Mouse (Mus musculus): ENCODE results near the gene Pla2g12b. TPM values are rescaled to one million over a fixed set of nuclear protein-coding genes. Genes with fewer than 3 reads are reported as not detected.
"Not testable (repeated sequence)": the region's sequence is repeated elsewhere in the genome, so short reads cannot be mapped to it uniquely, and the experiment has no call there.

The Pla2g12b gene
- polyA plus RNA-seq, 1 experiment from 2014 or later: 108 TPM

DNA sequence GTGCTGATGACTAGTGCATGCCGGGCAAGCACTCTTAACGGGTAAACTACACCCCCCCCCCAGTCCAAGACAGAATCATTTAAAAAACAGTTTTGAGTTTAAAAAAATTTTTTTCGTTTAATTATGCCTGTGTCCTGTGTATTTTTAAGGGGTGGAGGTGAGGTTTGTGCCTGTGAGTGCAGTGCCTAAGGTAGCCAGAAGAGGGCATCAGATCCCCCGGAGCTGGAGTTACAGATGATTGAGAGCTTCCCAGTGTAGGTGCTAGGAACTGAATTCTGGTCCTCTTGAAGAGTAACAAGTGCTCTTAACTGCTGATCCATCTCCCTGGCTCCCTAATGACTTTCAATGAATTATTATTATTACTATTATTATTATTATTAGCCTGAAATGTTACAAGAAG is 24.7 kb upstream of the Pla2g12b start:
- Histone ChIP-seq H3K9ac (ENCODE audit: low read depth, low read length) (no peak overlapping the region), H3K27me3 (replicated peaks; ENCODE audit: control insufficient read depth, insufficient read depth, low read length) (no peaks in the 10 kb centered on the region), H3K4me1 (replicated peaks; ENCODE audit: control insufficient read depth, insufficient read depth, low read length) (no peaks in the 10 kb centered on the region), H3K27ac (ENCODE audit: low read depth, low read length) (no peak overlapping the region), H3K9me3 (ENCODE audit: control insufficient read depth) (no peaks in the 10 kb centered on the region), H3K36me3 (ENCODE audit: control insufficient read depth, insufficient read depth) (no peaks in the 10 kb centered on the region), H3K4me2 (replicated peaks; ENCODE audit: low read depth) (no peak overlapping the region), H3K4me3 (ENCODE audit: low read depth, low read length) (no peak overlapping the region)
- ATAC-seq: no peak
- no peak for TF ChIP-seq CTCF (IDR thresholded peaks at IDR 0.05; ENCODE audit: low read depth)
- 93% methylated on average over 4 of the region's 4 CpGs for WGBS

GRCm38 (mm10) chr10:59379927-59380326 is 23.5 kb upstream of the Pla2g12b start:
- Histone ChIP-seq H3K4me3 (ENCODE audit: low read depth, low read length) (no peak overlapping the region), H3K9ac (ENCODE audit: low read depth, low read length) (no peak overlapping the region), H3K4me1 (replicated peaks; ENCODE audit: control insufficient read depth, insufficient read depth, low read length) (no peaks in the 10 kb centered on the region), H3K27me3 (replicated peaks; ENCODE audit: control insufficient read depth, insufficient read depth, low read length) (no peaks in the 10 kb centered on the region), H3K36me3 (ENCODE audit: control insufficient read depth, insufficient read depth) (no peaks in the 10 kb centered on the region), H3K27ac (ENCODE audit: low read depth, low read length) (no peak overlapping the region), H3K9me3 (ENCODE audit: control insufficient read depth) (no peaks in the 10 kb centered on the region), H3K4me2 (replicated peaks; ENCODE audit: low read depth) (no peak overlapping the region)
- WGBS: 24% methylated on average over 3 of the region's 3 CpGs
- no peak for TF ChIP-seq CTCF (IDR thresholded peaks at IDR 0.05; ENCODE audit: low read depth)
- no peak for ATAC-seq

DNA sequence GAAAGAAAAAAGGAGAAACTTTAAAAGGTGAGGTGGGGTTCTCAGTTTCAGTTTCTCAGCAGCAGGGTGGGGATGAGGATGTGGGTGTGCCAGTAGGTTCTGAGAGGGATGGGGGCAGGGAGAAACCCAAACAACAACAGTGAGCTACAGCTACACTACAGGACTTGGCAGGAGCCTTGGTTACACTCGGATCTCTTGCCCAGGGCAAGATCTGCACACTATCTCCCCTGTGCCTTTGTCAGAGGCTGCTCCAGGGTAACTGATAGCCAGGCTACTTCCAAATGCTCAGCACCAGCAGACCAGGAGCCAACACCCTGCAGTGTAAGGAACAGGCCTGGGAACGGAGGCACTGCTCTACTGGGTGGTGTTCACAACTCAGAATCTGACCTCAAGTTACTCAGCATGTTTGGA is 23.0 kb upstream of the Pla2g12b start:
- no peaks in the 10 kb centered on the region for H3K4me1 ChIP-seq (replicated peaks; ENCODE audit: control insufficient read depth, insufficient read depth, low read length)
- no peak for ATAC-seq
- no peaks in the 10 kb centered on the region for H3K9me3 ChIP-seq (ENCODE audit: control insufficient read depth)

GRCm38 (mm10) chr10:59381563-59381962 is 21.9 kb upstream of the Pla2g12b start:
- not testable (repeated sequence) for H3K4me3 ChIP-seq (ENCODE audit: low read depth, low read length); H3K27me3 ChIP-seq (replicated peaks; ENCODE audit: control insufficient read depth, insufficient read depth, low read length); H3K4me1 ChIP-seq (replicated peaks; ENCODE audit: control insufficient read depth, insufficient read depth, low read length); H3K4me2 ChIP-seq (replicated peaks; ENCODE audit: low read depth); H3K9me3 ChIP-seq (ENCODE audit: control insufficient read depth); H3K27ac ChIP-seq (ENCODE audit: low read depth, low read length); H3K9ac ChIP-seq (ENCODE audit: low read depth, low read length); H3K36me3 ChIP-seq (ENCODE audit: control insufficient read depth, insufficient read depth); ATAC-seq
- 81% methylated on average over 5 of the region's 10 CpGs for WGBS

More for the DNA sequence above, 23.0 kb upstream of the Pla2g12b start:
- no peaks in the 10 kb centered on the region for H3K27me3 ChIP-seq (replicated peaks; ENCODE audit: control insufficient read depth, insufficient read depth, low read length)
- no peaks in the 10 kb centered on the region for H3K36me3 ChIP-seq (ENCODE audit: control insufficient read depth, insufficient read depth)
- TF ChIP-seq CTCF (IDR thresholded peaks at IDR 0.05; ENCODE audit: low read depth): no peak
- H3K27ac ChIP-seq (ENCODE audit: low read depth, low read length): no peak overlapping the region
- H3K4me2 ChIP-seq (replicated peaks; ENCODE audit: low read depth): no peak overlapping the region
- no peak overlapping the region for H3K4me3 ChIP-seq (ENCODE audit: low read depth, low read length)
- WGBS: 56% methylated on average over 2 of the region's 2 CpGs
- H3K9ac ChIP-seq (ENCODE audit: low read depth, low read length): no peak overlapping the region

- H3K4me1 ChIP-seq (replicated peaks; ENCODE audit: control insufficient read depth, insufficient read depth, low read length): no peaks in the 10 kb centered on the region
- no peak overlapping the region for H3K4me3 ChIP-seq (ENCODE audit: low read depth, low read length)
- H3K4me2 ChIP-seq (replicated peaks; ENCODE audit: low read depth): no peak overlapping the region
- no peaks in the 10 kb centered on the region for H3K36me3 ChIP-seq (ENCODE audit: control insufficient read depth, insufficient read depth)
- H3K27ac ChIP-seq (ENCODE audit: low read depth, low read length): no peak overlapping the region
- H3K9ac ChIP-seq (ENCODE audit: low read depth, low read length): no peak overlapping the region
- H3K9me3 ChIP-seq (ENCODE audit: control insufficient read depth): peaks cover 5% of the 10 kb centered on the region; the same call in 1 of the 2 replicates
- H3K27me3 ChIP-seq (replicated peaks; ENCODE audit: control insufficient read depth, insufficient read depth, low read length): no peaks in the 10 kb centered on the region
- TF ChIP-seq CTCF (IDR thresholded peaks at IDR 0.05; ENCODE audit: low read depth): no peak
- WGBS: 85% methylated on average over 7 of the region's 8 CpGs
- no peak for ATAC-seq
These were observed 16.5 kb upstream of the Pla2g12b start for GRCm38 (mm10) chr10:59386951-59387350.

DNA sequence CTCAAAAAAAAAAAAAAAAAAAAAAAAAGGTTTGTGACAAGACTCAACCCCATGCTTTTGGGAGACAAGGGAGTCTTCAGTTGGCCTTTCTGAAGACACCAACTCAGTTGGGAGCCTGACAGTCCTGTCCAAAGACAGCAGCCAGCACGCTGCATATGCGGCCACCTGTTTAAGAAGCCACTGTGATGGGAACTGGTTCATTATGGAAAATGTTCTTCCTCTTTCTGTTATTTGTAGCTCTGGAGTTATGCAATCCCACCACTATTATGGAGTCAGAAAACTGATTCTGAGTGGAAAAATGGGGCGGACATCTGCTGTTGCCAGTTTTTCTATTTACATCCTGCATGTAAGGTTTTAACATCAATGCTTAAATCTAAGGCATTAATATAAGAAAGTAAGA is 13.8 kb upstream of the Pla2g12b start:
- Histone ChIP-seq H3K9ac (ENCODE audit: low read depth, low read length) (no peak overlapping the region), H3K27ac (ENCODE audit: low read depth, low read length) (no peak overlapping the region), H3K9me3 (ENCODE audit: control insufficient read depth) (peaks cover 5% of the 10 kb centered on the region; the same call in 1 of the 2 replicates), H3K27me3 (replicated peaks; ENCODE audit: control insufficient read depth, insufficient read depth, low read length) (no peaks in the 10 kb centered on the region), H3K4me3 (ENCODE audit: low read depth, low read length) (no peak overlapping the region), H3K4me2 (replicated peaks; ENCODE audit: low read depth) (no peak overlapping the region), H3K36me3 (ENCODE audit: control insufficient read depth, insufficient read depth) (no peaks in the 10 kb centered on the region), H3K4me1 (replicated peaks; ENCODE audit: control insufficient read depth, insufficient read depth, low read length) (no peaks in the 10 kb centered on the region)
- 97% methylated on average over 3 of the region's 3 CpGs for WGBS
- no peak for TF ChIP-seq CTCF (IDR thresholded peaks at IDR 0.05; ENCODE audit: low read depth)
- no peak for ATAC-seq

DNA sequence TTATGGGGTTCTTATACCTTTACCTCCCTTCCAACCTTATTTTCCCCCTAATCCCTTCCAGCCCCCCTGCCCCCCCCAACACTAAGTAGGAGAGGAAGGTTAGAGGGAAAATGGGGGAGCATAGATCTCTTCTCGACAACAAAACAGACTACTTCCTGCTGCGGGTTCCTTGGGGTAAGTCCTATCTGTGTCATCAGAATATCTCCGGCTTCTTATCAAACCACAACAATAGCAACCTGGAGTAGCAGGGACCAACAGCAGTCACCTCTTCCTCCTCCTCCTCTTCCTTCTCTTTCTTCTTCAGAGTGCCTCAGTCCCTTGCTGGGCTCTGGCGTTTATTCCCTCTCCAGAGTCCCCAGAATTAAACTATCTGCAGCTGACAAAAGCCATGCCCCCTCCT is 11.6 kb upstream of the Pla2g12b start:
- WGBS: 20% methylated on average over 4 of the region's 4 CpGs
- Histone ChIP-seq H3K27me3 (replicated peaks; ENCODE audit: control insufficient read depth, insufficient read depth, low read length) (no peaks in the 10 kb centered on the region), H3K4me3 (ENCODE audit: low read depth, low read length) (no peak overlapping the region), H3K9me3 (ENCODE audit: control insufficient read depth) (peaks cover 5% of the 10 kb centered on the region; the same call in 1 of the 2 replicates), H3K36me3 (ENCODE audit: control insufficient read depth, insufficient read depth) (no peaks in the 10 kb centered on the region), H3K27ac (ENCODE audit: low read depth, low read length) (no peak overlapping the region), H3K9ac (ENCODE audit: low read depth, low read length) (no peak overlapping the region), H3K4me1 (replicated peaks; ENCODE audit: control insufficient read depth, insufficient read depth, low read length) (no peaks in the 10 kb centered on the region), H3K4me2 (replicated peaks; ENCODE audit: low read depth) (no peak overlapping the region)
- no peak for TF ChIP-seq CTCF (IDR thresholded peaks at IDR 0.05; ENCODE audit: low read depth)
- ATAC-seq: no peak

DNA sequence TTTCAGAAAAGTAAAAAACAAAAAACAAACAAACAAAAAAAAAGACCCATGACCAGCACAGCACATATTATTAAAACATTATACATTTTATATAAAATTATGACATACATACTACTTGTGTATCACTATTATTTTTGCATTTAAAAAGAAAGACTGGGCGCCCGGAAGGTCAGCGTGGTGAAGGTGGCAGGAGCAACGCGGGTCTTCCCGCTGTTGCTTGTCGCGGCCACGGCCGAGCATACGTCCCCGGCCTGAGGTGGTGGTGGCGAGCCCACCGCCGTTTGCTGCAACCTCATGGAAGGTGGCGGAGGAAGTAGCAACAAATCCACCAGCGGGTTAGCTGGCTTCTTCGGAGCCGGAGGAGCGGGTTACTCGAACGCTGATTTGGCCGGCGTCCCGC is 8.0 kb upstream of the Pla2g12b start, which contains the start of gene Gm10273:
Gm10273 (plus strand) TSS at position 172 of the 400 bp plus-strand sequence.
- not testable (repeated sequence) for H3K27ac ChIP-seq (ENCODE audit: low read depth, low read length); ATAC-seq; H3K4me2 ChIP-seq (replicated peaks; ENCODE audit: low read depth); H3K27me3 ChIP-seq (replicated peaks; ENCODE audit: control insufficient read depth, insufficient read depth, low read length); H3K9me3 ChIP-seq (ENCODE audit: control insufficient read depth); H3K36me3 ChIP-seq (ENCODE audit: control insufficient read depth, insufficient read depth); H3K9ac ChIP-seq (ENCODE audit: low read depth, low read length); H3K4me3 ChIP-seq (ENCODE audit: low read depth, low read length); H3K4me1 ChIP-seq (replicated peaks; ENCODE audit: control insufficient read depth, insufficient read depth, low read length)
- WGBS: 93% methylated on average over 11 of the region's 25 CpGs
